Mouse (Mus musculus) heart, embryonic 12.5 days (tissue): Measurements from ENCODE around the gene Nae1. TPM values are rescaled to one million over a fixed set of nuclear protein-coding genes. Genes with fewer than 3 reads are reported as not detected.
"Not testable (repeated sequence)": the region's sequence is repeated elsewhere in the genome, so short reads cannot be mapped to it uniquely, and the experiment has no call there.

ENCODE experiments used
- ATAC-seq: fragments of 200-750 bp; cut with Nextera tagmentation; 2 replicates; pipeline ENCODE4 v1.8.0; 2017; ENCODE audit warnings: moderate TSS enrichment, moderate library complexity; ENCODE audit not compliant: insufficient number of reproducible peaks, low FRiP score
- H3K27ac ChIP-seq: fragments of 300-500 bp; sonication (generic); 2 replicates; pipeline ENCODE4 v1.5.1; 2016; ENCODE audit warnings: mild to moderate bottlenecking, moderate library complexity; ENCODE audit not compliant: poor library complexity, severe bottlenecking
- H3K27me3 ChIP-seq: fragments of 300-500 bp; sonication (generic); replicated peaks from 2 replicates; pipeline ENCODE4 v1.6.1; 2016; ENCODE audit warnings: mild to moderate bottlenecking, moderate library complexity
- H3K36me3 ChIP-seq: fragments of 300-500 bp; sonication (generic); 2 replicates; pipeline ENCODE4 v1.6.1; 2016; ENCODE audit warnings: mild to moderate bottlenecking, moderate library complexity
- H3K4me1 ChIP-seq: fragments of 300-500 bp; sonication (generic); replicated peaks from 2 replicates; pipeline ENCODE4 v1.6.1; 2016; ENCODE audit warnings: mild to moderate bottlenecking
- H3K4me2 ChIP-seq: fragments of 300-500 bp; sonication (generic); 2 replicates; pipeline ENCODE4 v1.6.1; 2016; ENCODE audit warnings: mild to moderate bottlenecking, moderate library complexity
- H3K4me3 ChIP-seq: fragments of 300-500 bp; sonication (generic); 2 replicates; pipeline ENCODE4 v1.5.1; 2016; ENCODE audit warnings: mild to moderate bottlenecking
- H3K9ac ChIP-seq: fragments of 300-500 bp; sonication (generic); 2 replicates; pipeline ENCODE4 v1.6.1; 2016; ENCODE audit warnings: mild to moderate bottlenecking, moderate library complexity
- H3K9me3 ChIP-seq: fragments of 300-500 bp; sonication (generic); replicated peaks from 2 replicates; pipeline ENCODE4 v1.6.1; 2016; ENCODE audit warnings: mild to moderate bottlenecking, moderate library complexity
- WGBS: fragments of 180-500 bp; shearing (Covaris S2); methylation state at CpG from one replicate; pipeline ENCODE4 v1.1.7; 2016; 5-methylcytosine and 5-hydroxymethylcytosine counted together
- polyA plus RNA-seq: library from polyadenylated mRNA; unstranded; fragments of >200 nt; fragmentation: Nextera tagmentation; extraction: Ambion mirVana; gene quantifications from 2 replicates; pipeline ENCODE4 v1.2.1, GENCODE M21; 2016

Nae1 gene
- 77.0 and 81.0 TPM in 2 replicates for polyA plus RNA-seq

DNA sequence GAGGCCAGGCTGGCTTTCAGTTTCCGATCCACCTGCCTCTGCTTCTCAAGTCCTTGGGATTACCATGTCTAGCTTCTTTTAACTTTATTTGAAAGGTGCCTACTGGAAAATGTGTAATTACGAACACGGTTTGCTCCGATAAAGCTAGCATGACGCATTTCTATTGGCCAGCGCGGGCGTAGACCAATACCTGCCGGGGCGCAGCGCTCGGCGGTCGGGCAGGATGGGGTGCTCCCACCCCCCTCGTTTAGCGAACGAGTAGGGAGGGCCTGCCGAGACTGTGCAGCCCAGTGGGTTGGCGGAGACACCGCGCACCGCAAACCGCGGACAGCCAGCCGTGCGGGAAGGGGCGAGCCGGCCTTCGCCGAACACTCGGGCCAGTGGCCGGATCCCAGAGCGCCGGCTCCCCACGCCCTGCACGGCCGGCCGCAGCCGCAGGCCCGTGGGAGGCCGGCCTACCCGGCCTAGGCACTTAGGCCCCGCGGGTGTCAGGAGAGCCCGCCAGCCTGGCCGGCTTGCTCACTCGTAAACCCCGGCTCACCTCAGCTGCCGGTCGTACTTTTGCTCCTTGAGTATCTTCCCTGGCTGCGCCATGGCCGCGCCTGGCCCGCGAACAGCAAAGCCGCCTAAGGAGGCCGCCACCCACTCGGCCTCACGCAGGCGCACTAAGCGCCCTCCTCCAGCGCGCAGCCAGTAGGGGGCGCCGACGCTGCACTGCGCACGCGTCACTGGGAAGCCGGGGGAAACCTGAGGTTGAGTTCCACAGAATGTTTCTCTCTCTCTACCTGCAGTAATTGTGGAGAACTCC lies at the start of gene Nae1, which contains the start of gene Car7:
Gene Nae1 (minus strand): TSS at position 667 of the 808 bp plus-strand sequence.
Gene Car7 (plus strand): TSS at position 719 of the 808 bp plus-strand sequence.
- peak within 1 kb of the TSS; percentile 68 for H3K27ac ChIP-seq
- peak within 1 kb of the TSS; percentile 74 for H3K4me2 ChIP-seq
- peaks cover 21% of the 10 kb centered on the region for H3K4me1 ChIP-seq
- peak within 1 kb of the TSS; percentile 96 for H3K9ac ChIP-seq
- ATAC-seq: peak; percentile 94
- peak within 1 kb of the TSS; percentile 93 for H3K4me3 ChIP-seq
- peaks cover 15% of the 10 kb centered on the region for H3K36me3 ChIP-seq
- no peaks in the 10 kb centered on the region for H3K9me3 ChIP-seq
- peaks cover 6% of the 10 kb centered on the region for H3K27me3 ChIP-seq
- WGBS: under 1% methylated on average over 69 of the region's 70 CpGs

DNA sequence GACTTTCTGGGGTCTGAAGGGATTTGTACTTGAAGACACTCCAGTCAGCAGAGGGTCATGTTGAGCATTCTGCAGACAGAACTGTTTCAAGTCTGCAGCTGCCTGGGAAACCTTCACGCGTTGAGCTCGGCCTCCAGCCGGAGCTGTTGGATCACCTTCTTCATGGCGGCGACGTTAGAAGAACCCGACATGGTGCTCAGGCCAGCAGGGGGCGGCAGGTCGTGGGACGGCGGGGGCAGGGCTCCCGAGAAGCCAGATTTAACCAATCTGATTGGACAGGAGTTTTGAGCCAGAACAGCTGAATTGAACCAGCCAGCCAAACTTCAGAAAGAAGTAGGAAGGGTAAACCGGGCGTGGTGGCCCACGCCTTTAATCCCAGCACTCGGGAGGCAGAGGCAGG lies 43.2 kb upstream of the Nae1 start:
- H3K4me2 ChIP-seq, ATAC-seq, H3K36me3 ChIP-seq, H3K4me1 ChIP-seq, H3K4me3 ChIP-seq, H3K9ac ChIP-seq, H3K9me3 ChIP-seq, H3K27me3 ChIP-seq, H3K27ac ChIP-seq: not testable (repeated sequence)
- 69% methylated on average over 17 of the region's 17 CpGs for WGBS

DNA sequence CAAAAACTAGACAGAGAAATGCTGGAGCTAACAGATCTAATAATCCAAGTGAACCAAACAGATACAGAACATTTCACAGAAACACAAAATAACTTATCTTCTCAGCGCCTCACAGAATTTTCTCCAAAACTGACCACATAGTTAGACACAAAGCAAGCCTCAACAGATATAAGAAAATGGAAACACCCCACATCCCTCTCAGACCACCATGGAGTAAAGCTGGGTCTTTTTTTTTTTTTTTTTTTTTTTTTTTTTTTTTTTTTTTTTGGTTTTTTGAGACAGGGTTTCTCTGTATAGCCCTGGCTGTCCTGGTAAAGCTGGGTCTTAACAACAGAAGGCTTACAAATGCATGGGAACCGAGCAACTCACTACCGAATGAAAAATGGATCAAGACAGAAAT lies 42.4 kb upstream of the Nae1 start:
- ATAC-seq: no peak

DNA sequence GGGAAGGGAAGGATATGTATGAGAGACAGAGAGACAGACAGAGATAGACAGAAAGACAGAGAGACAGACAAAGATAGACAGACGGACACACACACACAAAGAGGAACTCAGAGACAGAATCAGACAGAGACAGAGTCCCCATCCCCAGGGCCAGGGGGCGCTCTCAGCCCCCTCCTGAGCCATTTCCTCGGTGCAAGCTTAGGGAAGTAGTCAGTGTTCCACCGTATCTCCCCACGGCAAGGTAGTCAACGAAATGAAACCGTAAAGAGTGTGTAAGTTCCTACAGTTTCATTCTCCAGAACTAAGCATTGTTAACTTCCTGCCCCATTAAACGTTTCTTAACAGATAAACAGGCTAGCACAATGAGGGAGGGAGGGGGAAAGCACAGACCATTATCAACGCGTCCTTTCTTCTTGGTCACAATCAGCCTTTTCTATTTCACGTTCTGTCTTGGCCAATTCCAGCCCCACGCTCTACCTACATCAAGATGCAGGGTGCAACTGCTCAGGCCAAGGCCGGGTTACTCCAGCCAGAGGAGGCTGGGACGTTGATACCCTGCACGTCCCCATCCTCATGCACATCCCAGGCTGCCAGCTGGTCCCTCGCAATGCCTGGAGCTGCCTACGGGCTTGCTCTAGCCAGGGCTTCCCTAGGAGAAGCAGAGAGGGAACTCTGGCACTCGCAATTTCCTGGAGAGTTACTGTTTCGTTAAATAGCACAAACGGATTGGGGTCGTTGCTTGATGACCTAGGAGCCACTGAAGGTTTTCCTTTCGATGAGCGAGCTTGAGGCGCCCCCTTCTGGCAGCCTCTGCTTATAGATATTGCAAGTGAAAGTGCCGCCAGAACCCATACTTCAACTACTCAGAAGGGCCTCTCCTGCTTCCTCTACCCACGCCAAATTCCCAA lies 36.3 kb upstream of the Nae1 start:
- Histone ChIP-seq H3K4me2 (peak overlapping the region; percentile 89), H3K9ac (peak overlapping the region; percentile 42; the same call in 1 of the 2 replicates), H3K27me3 (no peaks in the 10 kb centered on the region), H3K9me3 (no peaks in the 10 kb centered on the region), H3K36me3 (no peaks in the 10 kb centered on the region), H3K27ac (no peak overlapping the region), H3K4me1 (0 out of 2 replicates have a peak, but pooled peaks cover 3% of the 10 kb centered on the region), H3K4me3 (peak overlapping the region; percentile 49)
- ATAC-seq: peak; percentile 63; the same call in 1 of the 2 replicates
- WGBS: 5% methylated on average over 26 of the region's 26 CpGs

More for the DNA sequence above, 42.4 kb upstream of the Nae1 start:
- WGBS: 85% methylated on average over 3 of the region's 3 CpGs
- no peak overlapping the region for H3K27ac ChIP-seq
- H3K4me1 ChIP-seq: no peaks in the 10 kb centered on the region
- no peaks in the 10 kb centered on the region for H3K9me3 ChIP-seq
- no peak overlapping the region for H3K4me2 ChIP-seq
- no peaks in the 10 kb centered on the region for H3K36me3 ChIP-seq
- no peak overlapping the region for H3K4me3 ChIP-seq
- no peaks in the 10 kb centered on the region for H3K27me3 ChIP-seq
- H3K9ac ChIP-seq: no peak overlapping the region

DNA sequence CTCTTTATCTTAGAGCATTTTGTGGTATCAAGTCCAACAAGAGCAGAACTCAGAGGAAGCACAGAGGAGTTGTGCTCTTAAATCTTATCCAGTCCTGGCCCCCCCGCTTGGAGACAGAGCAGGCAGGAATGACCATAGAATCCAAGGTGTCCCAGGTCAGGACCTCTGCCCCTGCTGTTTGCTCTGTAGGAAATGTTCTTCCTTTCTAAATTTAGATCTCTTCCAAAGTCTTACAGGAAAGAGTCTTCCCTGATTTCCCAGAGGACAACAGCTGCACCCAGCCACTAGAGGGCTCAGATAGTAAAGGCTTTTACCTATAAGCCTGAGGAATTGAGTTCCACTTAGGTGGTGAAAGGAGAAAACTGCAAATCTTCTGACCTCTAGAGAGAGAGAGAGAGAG lies 35.1 kb upstream of the Nae1 start:
- no peak overlapping the region for H3K4me2 ChIP-seq

DNA sequence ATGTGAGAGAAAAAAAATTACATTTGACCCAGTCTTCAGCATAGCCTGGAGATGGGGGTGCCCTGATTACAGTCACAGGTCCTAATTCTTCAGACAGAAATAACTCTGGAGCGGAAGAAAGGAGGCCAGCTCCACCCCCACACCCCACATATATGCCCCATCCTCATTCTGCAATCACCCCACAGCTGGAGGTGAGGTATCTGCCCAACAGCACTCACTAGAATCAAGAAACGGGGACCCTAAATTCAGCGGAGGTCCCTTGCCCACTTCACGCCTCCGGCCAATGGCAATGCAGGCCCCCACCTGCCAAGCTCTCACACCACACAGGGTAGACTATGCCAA lies 31.0 kb upstream of the Nae1 start:
- H3K4me2 ChIP-seq: no peak overlapping the region
- no peaks in the 10 kb centered on the region for H3K36me3 ChIP-seq
- H3K9me3 ChIP-seq: no peaks in the 10 kb centered on the region
- no peak overlapping the region for H3K9ac ChIP-seq
- peaks cover 8% of the 10 kb centered on the region; the same call in 1 of the 2 replicates for H3K4me1 ChIP-seq
- H3K4me3 ChIP-seq: no peak overlapping the region
- no peak overlapping the region for H3K27ac ChIP-seq
- H3K27me3 ChIP-seq: no peaks in the 10 kb centered on the region
- WGBS: 86% methylated on average over 5 of the region's 5 CpGs
- ATAC-seq: 0 out of 2 replicates have a peak, but pooled peaks have one; percentile 15

More for the DNA sequence above, 35.1 kb upstream of the Nae1 start:
- no peaks in the 10 kb centered on the region for H3K36me3 ChIP-seq
- peaks cover 6% of the 10 kb centered on the region; the same call in 1 of the 2 replicates for H3K4me1 ChIP-seq
- no peak overlapping the region for H3K27ac ChIP-seq
- WGBS: 22% methylated on average over 1 of the region's 1 CpGs
- no peak for ATAC-seq
- no peaks in the 10 kb centered on the region for H3K27me3 ChIP-seq
- no peaks in the 10 kb centered on the region for H3K9me3 ChIP-seq
- H3K4me3 ChIP-seq: no peak overlapping the region
- no peak overlapping the region for H3K9ac ChIP-seq

DNA sequence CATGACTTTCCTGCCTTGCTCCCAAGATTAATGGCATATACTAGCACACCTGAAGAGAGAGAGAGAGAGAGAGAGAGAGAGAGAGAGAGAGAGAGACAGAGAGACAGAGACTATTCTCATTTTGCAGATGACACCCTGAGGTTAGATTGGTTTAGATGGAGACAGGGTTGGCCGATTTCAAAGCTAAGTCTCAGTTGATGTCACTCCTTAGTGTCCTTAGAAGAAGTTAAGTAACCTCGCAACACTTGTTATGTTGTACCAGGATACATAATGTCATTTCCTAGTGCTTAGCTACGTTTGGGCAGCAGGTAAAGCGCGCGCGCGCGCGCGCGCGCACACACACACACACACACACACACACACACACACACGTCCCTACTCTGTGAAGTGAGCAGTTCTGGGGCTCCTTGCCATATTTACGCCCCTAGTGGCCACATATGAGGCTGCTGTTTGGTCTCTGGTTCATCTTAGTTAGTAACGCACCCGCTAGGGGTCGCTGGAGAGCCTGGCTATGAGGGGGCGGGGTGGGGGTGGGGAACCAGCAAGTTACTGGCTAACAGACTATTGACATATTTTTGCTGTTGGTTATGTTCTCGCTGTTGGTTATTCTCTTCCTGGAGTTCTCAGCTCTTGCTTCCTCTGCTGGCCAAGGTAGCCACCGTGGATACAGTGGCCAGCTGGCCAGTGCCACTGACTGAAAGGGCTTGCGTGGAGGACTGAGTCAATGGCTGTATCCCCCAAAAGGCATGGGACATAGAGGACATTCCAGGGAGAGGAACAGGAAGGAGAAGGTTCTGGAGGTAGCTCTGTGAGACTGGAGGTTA lies 30.4 kb upstream of the Nae1 start:
- Histone ChIP-seq H3K9me3 (no peaks in the 10 kb centered on the region), H3K9ac (no peak overlapping the region), H3K4me2 (peak overlapping the region; percentile 53), H3K4me1 (peaks cover 8% of the 10 kb centered on the region; the same call in 1 of the 2 replicates), H3K4me3 (no peak overlapping the region; the same call in 1 of the 2 replicates), H3K27ac (no peak overlapping the region), H3K27me3 (no peaks in the 10 kb centered on the region), H3K36me3 (no peaks in the 10 kb centered on the region)
- ATAC-seq: peak; percentile 77
- 18% methylated on average over 22 of the region's 22 CpGs for WGBS

DNA sequence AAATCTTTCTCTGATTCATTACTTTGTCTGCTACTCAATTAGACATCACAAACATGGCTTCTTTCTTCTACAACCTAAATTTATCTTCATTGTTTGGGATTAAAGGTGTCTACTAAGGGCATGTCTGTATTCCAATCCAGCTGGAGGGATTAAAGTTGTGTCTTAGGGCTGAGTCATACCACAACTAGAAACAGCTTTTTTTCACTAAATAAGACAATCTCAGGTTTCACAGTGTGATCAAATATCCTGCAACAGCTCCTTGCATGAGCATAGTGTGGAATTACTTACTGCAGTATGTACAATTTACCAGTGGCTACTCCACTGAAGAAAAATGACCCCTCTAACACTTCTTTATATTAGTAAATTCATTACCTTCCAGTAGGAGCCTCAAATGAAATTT lies 26.3 kb upstream of the Nae1 start:
- Histone ChIP-seq H3K27me3 (peaks cover 5% of the 10 kb centered on the region), H3K27ac (no peak overlapping the region), H3K4me3 (no peak overlapping the region), H3K4me2 (no peak overlapping the region), H3K36me3 (no peaks in the 10 kb centered on the region), H3K4me1 (peaks cover 5% of the 10 kb centered on the region; the same call in 1 of the 2 replicates), H3K9ac (no peak overlapping the region), H3K9me3 (no peaks in the 10 kb centered on the region)
- no peak for ATAC-seq

DNA sequence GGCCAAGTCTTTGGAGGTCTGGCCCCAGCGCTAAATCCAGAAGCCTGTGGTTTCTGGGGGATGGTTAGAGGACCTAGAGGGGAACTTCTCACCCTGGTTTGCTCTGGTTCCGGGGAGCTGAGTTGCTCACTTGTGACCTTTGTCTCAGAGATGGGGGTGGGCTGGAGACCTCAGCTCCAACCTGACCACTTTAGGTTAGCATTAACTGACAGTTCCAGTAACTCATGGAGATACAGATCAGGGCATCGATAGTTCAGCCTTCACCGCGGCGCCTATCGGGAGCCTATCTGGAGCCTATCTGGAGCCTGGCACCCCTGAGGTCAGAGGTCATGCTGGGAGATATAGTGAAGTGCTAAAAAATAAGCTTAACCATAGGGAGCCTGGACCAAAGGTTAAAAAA lies 22.8 kb upstream of the Nae1 start:
- Histone ChIP-seq H3K4me3 (no peak overlapping the region), H3K9ac (no peak overlapping the region), H3K36me3 (no peaks in the 10 kb centered on the region), H3K4me2 (no peak overlapping the region), H3K4me1 (no peaks in the 10 kb centered on the region), H3K9me3 (no peaks in the 10 kb centered on the region), H3K27ac (no peak overlapping the region), H3K27me3 (peaks cover 5% of the 10 kb centered on the region)
- WGBS: 43% methylated on average over 7 of the region's 7 CpGs
- no peak for ATAC-seq

DNA sequence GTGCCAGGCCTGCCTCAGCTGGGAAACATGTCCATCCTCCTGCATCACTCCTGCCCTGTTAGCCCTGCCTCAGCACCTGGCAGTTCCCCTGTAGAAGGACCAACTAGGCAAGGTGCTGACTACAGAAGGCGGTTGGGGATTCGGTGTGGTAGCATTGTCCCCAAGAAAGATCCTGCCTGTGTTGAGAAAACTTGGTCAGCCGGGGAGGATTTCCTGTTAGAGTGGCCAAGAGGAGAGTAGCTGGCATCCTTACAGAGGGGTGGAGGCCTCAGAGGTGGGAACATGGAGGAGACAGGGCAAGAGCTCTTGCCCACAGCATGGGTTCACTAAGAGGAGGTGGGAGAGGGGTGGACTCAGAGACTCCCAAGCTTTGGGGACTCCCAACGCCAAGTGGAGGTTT lies 20.8 kb upstream of the Nae1 start:
- Histone ChIP-seq H3K4me2 (no peak overlapping the region), H3K9ac (no peak overlapping the region), H3K4me1 (peaks cover 3% of the 10 kb centered on the region; the same call in 1 of the 2 replicates), H3K27me3 (peaks cover 5% of the 10 kb centered on the region), H3K36me3 (no peaks in the 10 kb centered on the region), H3K9me3 (no peaks in the 10 kb centered on the region), H3K4me3 (no peak overlapping the region), H3K27ac (no peak overlapping the region)
- 77% methylated on average over 4 of the region's 4 CpGs for WGBS
- ATAC-seq: no peak
